Mouse (Mus musculus) testis, adult 2 months (tissue): ENCODE measurements around the gene Foxd3. TPM values are rescaled to one million over a fixed set of nuclear protein-coding genes. Genes with fewer than 3 reads are reported as not detected.

Experiments used
- H3K27ac ChIP-seq: fragments of 200-500 bp; 2 replicates; pipeline ENCODE4 v1.5.1; 2012; ENCODE audit warnings: low read depth, low read length; ENCODE audit not compliant: control insufficient read depth, insufficient read depth
- H3K27me3 ChIP-seq: fragments of 200-500 bp; 2 replicates; pipeline ENCODE4 v1.6.1; 2012; ENCODE audit warnings: mild to moderate bottlenecking, low read length, moderate library complexity; ENCODE audit not compliant: control insufficient read depth, insufficient read depth
- H3K36me3 ChIP-seq: fragments of 200-500 bp; 2 replicates; pipeline ENCODE4 v1.6.1; 2012; ENCODE audit warnings: mild to moderate bottlenecking, low read length; ENCODE audit not compliant: control insufficient read depth, insufficient read depth
- H3K4me1 ChIP-seq: fragments of 200-500 bp; 2 replicates; pipeline ENCODE4 v1.6.1; 2012; ENCODE audit warnings: low read length; ENCODE audit not compliant: control insufficient read depth, insufficient read depth
- H3K4me3 ChIP-seq: fragments of 200-500 bp; 2 replicates; pipeline ENCODE4 v1.5.1; 2012; ENCODE audit warnings: low read depth, mild to moderate bottlenecking, low read length, moderate library complexity, mixed read lengths; ENCODE audit not compliant: control insufficient read depth
- CTCF ChIP-seq: fragments of 200-500 bp; IDR thresholded peaks from 2 replicates; pipeline ENCODE4 v1.5.1; 2012; ENCODE audit warnings: low read depth, mild to moderate bottlenecking, inconsistent platforms, low read length, moderate library complexity; ENCODE audit not compliant: control insufficient read depth, insufficient read depth, insufficient replicate concordance
- POLR2A ChIP-seq: fragments of 200-500 bp; IDR thresholded peaks from 2 replicates; pipeline ENCODE4 v1.6.1; 2012; ENCODE audit warnings: low read depth, mild to moderate bottlenecking, inconsistent platforms, low read length, moderate library complexity; ENCODE audit not compliant: control insufficient read depth
- polyA plus RNA-seq: library from polyadenylated mRNA; depleted of rRNA; stranded (reverse); fragments of >200 nt; gene quantifications from 2 replicates; pipeline ENCODE4 v1.2.3, GENCODE M21; 2012

Foxd3 gene
- polyA plus RNA-seq, 1 experiment, result not detected

- TF ChIP-seq POLR2A, result no peak
- no peak for TF ChIP-seq CTCF
- no peaks in the 10 kb centered on the region for H3K4me1 ChIP-seq
- no peak overlapping the region for H3K27ac ChIP-seq
- H3K4me3 ChIP-seq, result no peak overlapping the region
- no peaks in the 10 kb centered on the region for H3K27me3 ChIP-seq
- H3K36me3 ChIP-seq, result no peaks in the 10 kb centered on the region
These were observed 14.2 kb upstream of the Foxd3 start for GRCm38 (mm10) chr4:99641920-99642319.

- H3K36me3 ChIP-seq, result no peaks in the 10 kb centered on the region
- no peaks in the 10 kb centered on the region for H3K27me3 ChIP-seq
- H3K4me1 ChIP-seq, result peaks cover 2% of the 10 kb centered on the region; the same call in 1 of the 2 replicates
- H3K27ac ChIP-seq, result no peak overlapping the region
- H3K4me3 ChIP-seq, result no peak overlapping the region
- TF ChIP-seq POLR2A (no peak), CTCF (no peak)
These were observed 10.5 kb upstream of the Foxd3 start for GRCm38 (mm10) chr4:99645560-99645959.

- no peak overlapping the region for H3K27ac ChIP-seq
- no peak overlapping the region for H3K4me3 ChIP-seq
- no peaks in the 10 kb centered on the region for H3K36me3 ChIP-seq
- peaks cover 2% of the 10 kb centered on the region; the same call in 1 of the 2 replicates for H3K27me3 ChIP-seq
- no peak for TF ChIP-seq POLR2A
- peak; percentile 37; the same call in 1 of the 2 replicates for TF ChIP-seq CTCF
- peaks cover 7% of the 10 kb centered on the region for H3K4me1 ChIP-seq
These were observed 5.8 kb upstream of the Foxd3 start for GRCm38 (mm10) chr4:99650088-99650944.

- TF ChIP-seq CTCF (no peak), POLR2A (no peak)
- Histone ChIP-seq H3K4me1 (peaks cover 9% of the 10 kb centered on the region), H3K36me3 (no peaks in the 10 kb centered on the region), H3K27ac (no peak overlapping the region), H3K4me3 (no peak overlapping the region), H3K27me3 (peaks cover 2% of the 10 kb centered on the region)
These were observed 5.0 kb upstream of the Foxd3 start for GRCm38 (mm10) chr4:99650945-99651690.

- Histone ChIP-seq H3K36me3 (no peaks in the 10 kb centered on the region), H3K27me3 (peaks cover 2% of the 10 kb centered on the region), H3K27ac (no peak overlapping the region), H3K4me3 (no peak overlapping the region), H3K4me1 (peaks cover 9% of the 10 kb centered on the region)
- TF ChIP-seq POLR2A (no peak), CTCF (no peak)
These were observed 4.2 kb upstream of the Foxd3 start for GRCm38 (mm10) chr4:99651823-99652450.

- no peak for TF ChIP-seq POLR2A
- no peak for TF ChIP-seq CTCF
- peaks cover 9% of the 10 kb centered on the region for H3K4me1 ChIP-seq
- peaks cover 3% of the 10 kb centered on the region for H3K27me3 ChIP-seq
- no peaks in the 10 kb centered on the region for H3K36me3 ChIP-seq
- H3K4me3 ChIP-seq, result no peak overlapping the region
- H3K27ac ChIP-seq, result no peak overlapping the region
These were observed 3.4 kb upstream of the Foxd3 start for GRCm38 (mm10) chr4:99652576-99653210.
